Mouse (Mus musculus) kidney, embryonic 15.5 days (tissue): ENCODE results near the gene Gm36210. TPM values are rescaled to one million over a fixed set of nuclear protein-coding genes. Genes with fewer than 3 reads are reported as not detected.
A peak's percentile ranks its signal among the peaks of the same experiment; 100 is the strongest.

ENCODE experiments used
- ATAC-seq: fragments of 200-750 bp; cut with Nextera tagmentation; replicated peaks from 2 replicates; pipeline ENCODE4 v1.8.0; 2017; ENCODE audit warnings: moderate TSS enrichment; ENCODE audit not compliant: low FRiP score
- H3K27ac ChIP-seq: fragments of 300-500 bp; sonication (generic); 2 replicates; pipeline ENCODE4 v1.5.1; 2015; ENCODE audit warnings: mild to moderate bottlenecking, inconsistent platforms
- H3K27me3 ChIP-seq: fragments of 300-500 bp; sonication (generic); 2 replicates; pipeline ENCODE4 v1.6.1; 2015; ENCODE audit warnings: inconsistent platforms
- H3K36me3 ChIP-seq: fragments of 300-500 bp; sonication (generic); 2 replicates; pipeline ENCODE4 v1.6.1; 2015; ENCODE audit warnings: inconsistent platforms
- H3K4me1 ChIP-seq: fragments of 300-500 bp; sonication (generic); 2 replicates; pipeline ENCODE4 v1.6.1; 2015; ENCODE audit warnings: inconsistent platforms
- H3K4me2 ChIP-seq: fragments of 300-500 bp; sonication (generic); 2 replicates; pipeline ENCODE4 v1.6.1; 2015; ENCODE audit warnings: moderate library complexity, mild to moderate bottlenecking, inconsistent platforms
- H3K4me3 ChIP-seq: fragments of 300-500 bp; sonication (generic); replicated peaks from 2 replicates; pipeline ENCODE4 v1.5.1; 2015; ENCODE audit warnings: mild to moderate bottlenecking, inconsistent platforms
- H3K9ac ChIP-seq: fragments of 300-500 bp; sonication (generic); 2 replicates; pipeline ENCODE4 v1.6.1; 2015; ENCODE audit warnings: mild to moderate bottlenecking, inconsistent platforms
- H3K9me3 ChIP-seq: fragments of 300-500 bp; sonication (generic); replicated peaks from 2 replicates; pipeline ENCODE4 v1.6.1; 2016; ENCODE audit warnings: inconsistent platforms
- WGBS: fragments of 180-500 bp; shearing (Covaris S2); methylation state at CpG from one replicate; pipeline ENCODE4 v1.1.7; 2015; ENCODE audit warnings: mixed read lengths; 5-methylcytosine and 5-hydroxymethylcytosine counted together
- polyA plus RNA-seq: library from polyadenylated mRNA; unstranded; fragments of >200 nt; fragmentation: Nextera tagmentation; extraction: Ambion mirVana; gene quantifications from 2 replicates; pipeline ENCODE4 v1.2.1, GENCODE M21; 2015

Gene Gm36210
- polyA plus RNA-seq, 1 experiment from 2014 or later: not detected

DNA sequence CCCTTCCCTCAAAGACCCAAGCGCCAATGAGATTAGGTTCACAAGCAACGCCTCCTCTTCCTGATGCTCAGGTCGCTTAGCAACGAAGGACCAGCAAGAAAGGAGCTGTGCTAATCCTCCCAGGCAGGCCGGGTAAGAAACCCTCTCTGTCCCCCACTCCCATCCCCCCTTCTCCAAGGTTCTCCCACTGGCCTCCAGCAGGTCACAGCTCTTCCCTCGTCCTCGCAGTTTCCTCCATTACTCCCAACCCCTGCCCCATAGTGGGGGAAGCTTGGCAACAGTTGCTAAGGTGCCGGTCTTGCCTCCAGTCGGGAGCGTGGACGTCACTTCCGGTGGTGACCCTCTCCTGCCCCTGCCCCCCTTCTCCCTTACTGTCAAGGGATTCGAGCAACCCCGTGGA lies 16.2 kb upstream of the Gm36210 start:
- Histone ChIP-seq H3K27ac (peak overlapping the region; percentile 92), H3K36me3 (peaks cover 38% of the 10 kb centered on the region), H3K27me3 (no peaks in the 10 kb centered on the region), H3K9ac (peak overlapping the region; percentile 31), H3K9me3 (no peaks in the 10 kb centered on the region), H3K4me1 (peaks cover 70% of the 10 kb centered on the region), H3K4me3 (peak overlapping the region; percentile 38), H3K4me2 (peak overlapping the region; percentile 84)
- peak; percentile 30 for ATAC-seq
- WGBS: 1% methylated on average over 14 of the region's 14 CpGs

DNA sequence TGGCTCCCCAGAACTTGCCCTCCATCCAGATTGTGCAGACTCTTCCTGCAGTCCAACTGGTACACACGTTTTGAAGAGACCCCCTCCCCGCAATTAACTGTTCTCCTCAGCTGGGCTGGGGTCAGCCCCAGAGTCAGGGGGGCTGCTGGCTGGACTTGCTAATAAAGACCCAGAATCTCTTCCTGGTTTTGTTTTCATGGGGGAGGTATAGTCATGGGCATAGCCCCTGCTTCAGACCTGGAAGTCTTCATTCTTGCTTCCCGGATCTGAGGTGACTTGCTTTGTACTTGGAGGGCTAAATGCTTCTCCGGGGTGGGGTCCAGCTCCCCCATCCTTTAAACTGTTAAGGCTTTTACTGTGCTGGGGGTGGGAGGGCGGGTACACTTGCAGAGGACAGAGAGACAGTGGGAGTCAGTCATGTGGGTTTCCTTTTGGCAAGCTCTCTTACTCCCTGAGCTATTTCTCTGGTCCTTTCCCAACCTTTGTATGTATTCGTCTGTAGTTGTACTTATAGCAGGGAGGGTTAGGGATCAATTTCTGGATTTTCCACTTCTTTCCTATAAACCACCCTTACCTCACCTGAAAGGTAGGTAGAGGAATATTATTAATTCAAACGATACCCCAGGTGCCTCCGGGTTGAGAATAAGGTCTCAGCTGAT lies 15.6 kb upstream of the Gm36210 start, which contains the start of gene Nat14:
TSS of gene Nat14 (plus strand) at position 205 of the 659 bp plus-strand sequence.
- 27% methylated on average over 8 of the region's 8 CpGs for WGBS

DNA sequence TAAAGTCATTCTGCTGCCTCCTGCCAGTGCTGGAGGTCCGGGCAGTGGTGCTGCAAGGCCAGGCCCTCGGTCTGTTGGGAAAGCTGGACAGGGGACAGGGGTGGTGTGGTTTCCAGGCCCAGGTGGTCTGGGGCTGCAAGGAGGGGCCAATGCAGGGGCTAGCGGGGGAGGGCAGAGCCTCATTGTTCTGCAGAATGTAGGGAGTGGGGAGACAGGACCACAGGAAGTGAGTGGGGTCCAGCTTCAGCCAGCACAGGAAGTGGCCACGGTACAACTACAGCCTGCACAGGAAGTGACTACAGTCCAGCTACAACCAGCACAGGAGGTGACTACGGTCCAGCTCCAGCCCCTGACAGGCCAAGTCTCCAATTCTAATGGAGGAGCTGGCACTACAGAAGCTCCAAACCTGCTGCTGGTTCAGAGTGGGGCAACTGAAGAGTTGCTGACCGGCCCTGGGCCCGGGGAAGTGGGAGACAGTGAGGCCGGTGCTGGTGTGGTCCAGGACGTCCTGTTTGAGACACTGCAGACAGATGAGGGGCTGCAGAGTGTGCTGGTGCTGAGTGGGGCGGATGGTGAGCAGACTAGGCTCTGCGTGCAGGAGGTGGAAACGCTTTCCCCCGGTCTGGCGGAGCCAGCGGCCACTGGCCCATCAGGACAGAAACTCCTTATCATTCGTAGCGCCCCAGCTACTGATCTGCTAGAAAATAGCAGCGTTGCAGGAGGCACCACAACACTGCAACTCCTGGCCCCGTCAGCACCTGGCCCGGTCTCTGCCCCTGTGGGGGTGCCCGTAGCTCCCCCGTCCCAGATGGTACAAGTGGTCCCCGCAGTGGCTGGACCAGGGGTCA lies 14.9 kb upstream of the Gm36210 start:
- H3K36me3 ChIP-seq: peaks cover 41% of the 10 kb centered on the region
- no peaks in the 10 kb centered on the region for H3K27me3 ChIP-seq
- peak overlapping the region; percentile 20; the same call in 1 of the 2 replicates for H3K4me2 ChIP-seq
- peak overlapping the region; percentile 92 for H3K27ac ChIP-seq
- no peaks in the 10 kb centered on the region for H3K9me3 ChIP-seq
- H3K9ac ChIP-seq: no peak overlapping the region
- ATAC-seq: no peak
- 63% methylated on average over 23 of the region's 23 CpGs for WGBS
- peaks cover 63% of the 10 kb centered on the region for H3K4me1 ChIP-seq
- no peak overlapping the region for H3K4me3 ChIP-seq

More for the DNA sequence above, 15.6 kb upstream of the Gm36210 start, which contains the start of gene Nat14:
- peak within 1 kb of the TSS; percentile 92 for H3K27ac ChIP-seq
- H3K4me2 ChIP-seq: peak within 1 kb of the TSS; percentile 84
- no peaks in the 10 kb centered on the region for H3K9me3 ChIP-seq
- peak within 1 kb of the TSS; percentile 38 for H3K4me3 ChIP-seq
- no peaks in the 10 kb centered on the region for H3K27me3 ChIP-seq
- peaks cover 41% of the 10 kb centered on the region for H3K36me3 ChIP-seq
- H3K9ac ChIP-seq: peak within 1 kb of the TSS; percentile 31
- peaks cover 64% of the 10 kb centered on the region for H3K4me1 ChIP-seq
- ATAC-seq: no peak

DNA sequence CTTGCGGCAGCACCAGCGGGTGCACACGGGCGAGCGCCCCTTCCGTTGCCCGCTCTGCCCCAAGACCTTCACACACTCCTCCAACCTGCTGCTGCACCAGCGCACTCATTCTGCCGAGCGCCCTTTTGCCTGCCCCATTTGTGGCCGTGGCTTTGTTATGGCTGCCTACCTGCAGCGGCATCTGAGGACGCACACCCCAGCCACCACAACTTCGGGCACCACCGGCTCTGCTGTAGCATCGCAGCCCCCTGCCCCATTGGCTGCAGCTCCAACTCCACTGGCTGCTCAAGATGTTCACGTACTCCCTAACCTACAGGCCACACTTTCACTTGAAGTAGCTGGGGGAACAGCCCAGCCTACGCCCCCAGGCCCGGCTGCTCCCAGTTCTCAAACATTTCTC lies 14.2 kb upstream of the Gm36210 start:
- no peak overlapping the region for H3K9ac ChIP-seq
- WGBS: 91% methylated on average over 19 of the region's 19 CpGs
- H3K4me3 ChIP-seq: no peak overlapping the region
- no peaks in the 10 kb centered on the region for H3K27me3 ChIP-seq
- H3K9me3 ChIP-seq: no peaks in the 10 kb centered on the region
- H3K4me2 ChIP-seq: no peak overlapping the region
- no peak for ATAC-seq
- peaks cover 41% of the 10 kb centered on the region for H3K36me3 ChIP-seq
- H3K4me1 ChIP-seq: peaks cover 57% of the 10 kb centered on the region
- H3K27ac ChIP-seq: peak overlapping the region; percentile 92

DNA sequence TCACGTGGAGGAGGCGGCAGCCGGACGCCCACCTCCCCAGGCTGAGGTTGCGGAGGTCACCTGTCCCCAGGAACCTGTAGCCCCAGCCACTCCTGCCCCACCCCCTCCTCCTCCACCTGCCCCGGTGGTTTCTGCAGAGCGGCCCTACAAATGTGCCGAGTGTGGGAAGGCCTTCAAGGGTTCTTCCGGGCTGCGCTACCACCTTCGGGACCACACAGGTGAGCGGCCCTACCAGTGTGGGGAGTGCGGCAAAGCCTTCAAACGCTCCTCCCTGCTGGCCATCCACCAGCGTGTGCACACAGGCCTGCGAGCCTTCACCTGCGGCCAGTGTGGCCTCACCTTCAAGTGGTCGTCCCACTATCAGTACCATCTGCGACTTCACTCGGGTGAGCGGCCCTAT lies 13.7 kb upstream of the Gm36210 start:
- peaks cover 41% of the 10 kb centered on the region for H3K36me3 ChIP-seq
- H3K4me2 ChIP-seq: no peak overlapping the region
- no peak overlapping the region for H3K9ac ChIP-seq
- no peak for ATAC-seq
- H3K9me3 ChIP-seq: no peaks in the 10 kb centered on the region
- no peak overlapping the region for H3K4me3 ChIP-seq
- peaks cover 52% of the 10 kb centered on the region for H3K4me1 ChIP-seq
- H3K27ac ChIP-seq: no peak overlapping the region
- H3K27me3 ChIP-seq: no peaks in the 10 kb centered on the region
- WGBS: 90% methylated on average over 21 of the region's 21 CpGs

DNA sequence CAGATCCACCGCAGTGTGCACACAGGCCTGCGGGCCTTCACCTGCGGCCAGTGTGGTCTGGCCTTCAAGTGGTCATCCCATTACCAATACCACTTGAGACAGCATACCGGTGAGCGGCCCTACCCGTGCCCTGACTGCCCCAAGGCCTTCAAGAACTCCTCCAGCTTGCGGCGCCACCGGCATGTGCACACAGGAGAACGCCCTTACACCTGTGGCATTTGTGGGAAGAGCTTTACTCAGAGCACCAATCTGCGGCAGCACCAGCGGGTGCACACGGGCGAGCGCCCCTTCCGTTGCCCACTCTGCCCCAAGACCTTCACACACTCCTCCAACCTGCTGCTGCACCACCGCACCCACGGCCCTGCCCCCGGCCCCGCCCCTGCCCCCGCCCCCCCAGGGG lies 12.8 kb upstream of the Gm36210 start:
- Histone ChIP-seq H3K9me3 (no peaks in the 10 kb centered on the region), H3K4me2 (no peak overlapping the region), H3K27ac (no peak overlapping the region), H3K36me3 (peaks cover 41% of the 10 kb centered on the region), H3K27me3 (no peaks in the 10 kb centered on the region), H3K9ac (no peak overlapping the region), H3K4me3 (no peak overlapping the region), H3K4me1 (peaks cover 47% of the 10 kb centered on the region)
- no peak for ATAC-seq
- 86% methylated on average over 21 of the region's 21 CpGs for WGBS

DNA sequence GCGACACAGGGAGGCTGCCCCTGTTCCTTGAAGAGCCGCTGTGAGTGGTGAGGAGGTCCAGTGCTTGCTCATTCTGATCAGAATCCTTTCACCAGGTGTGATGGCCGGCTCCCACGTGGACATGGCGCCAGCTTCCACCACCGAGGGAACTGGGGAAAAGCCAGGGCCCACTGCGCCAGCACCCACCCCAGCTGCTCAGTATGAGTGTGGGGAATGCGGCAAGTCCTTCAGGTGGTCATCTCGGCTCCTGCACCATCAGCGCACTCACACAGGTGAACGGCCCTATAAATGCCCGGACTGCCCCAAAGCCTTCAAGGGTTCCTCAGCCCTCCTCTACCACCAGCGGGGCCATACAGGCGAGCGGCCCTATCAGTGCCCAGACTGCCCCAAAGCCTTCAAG lies 12.4 kb upstream of the Gm36210 start:
- ATAC-seq: no peak
- 90% methylated on average over 15 of the region's 15 CpGs for WGBS

DNA sequence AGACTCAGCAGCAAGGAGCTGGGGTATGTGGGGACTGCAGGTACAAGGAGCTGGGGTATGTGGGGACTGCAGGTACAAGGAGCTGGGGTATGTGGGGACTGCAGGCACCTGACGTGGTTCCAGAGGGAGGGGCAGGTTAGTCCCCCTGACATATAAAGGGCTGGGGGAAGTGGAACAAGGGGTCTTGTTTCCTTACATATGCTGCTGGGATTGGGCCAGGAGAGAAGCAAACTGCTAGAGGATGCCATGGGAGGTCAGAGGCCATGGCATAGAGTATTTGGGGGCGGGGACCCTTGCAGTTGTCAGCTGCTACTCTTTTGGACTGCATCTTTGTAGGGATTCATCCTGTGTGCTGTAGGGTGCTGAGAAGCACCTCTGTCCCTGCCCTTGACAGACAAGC lies 11.2 kb upstream of the Gm36210 start:
- 85% methylated on average over 2 of the region's 2 CpGs for WGBS
- H3K4me1 ChIP-seq: peaks cover 31% of the 10 kb centered on the region
- H3K9ac ChIP-seq: no peak overlapping the region
- H3K27ac ChIP-seq: no peak overlapping the region
- peaks cover 41% of the 10 kb centered on the region for H3K36me3 ChIP-seq
- H3K4me2 ChIP-seq: no peak overlapping the region
- no peak for ATAC-seq
- H3K27me3 ChIP-seq: no peaks in the 10 kb centered on the region
- H3K4me3 ChIP-seq: no peak overlapping the region
- H3K9me3 ChIP-seq: no peaks in the 10 kb centered on the region

More for the DNA sequence above, 12.4 kb upstream of the Gm36210 start:
- H3K4me2 ChIP-seq: no peak overlapping the region
- no peaks in the 10 kb centered on the region for H3K27me3 ChIP-seq
- no peak overlapping the region for H3K27ac ChIP-seq
- H3K4me1 ChIP-seq: peaks cover 43% of the 10 kb centered on the region
- no peak overlapping the region for H3K9ac ChIP-seq
- no peak overlapping the region for H3K4me3 ChIP-seq
- H3K36me3 ChIP-seq: peaks cover 41% of the 10 kb centered on the region
- no peaks in the 10 kb centered on the region for H3K9me3 ChIP-seq

DNA sequence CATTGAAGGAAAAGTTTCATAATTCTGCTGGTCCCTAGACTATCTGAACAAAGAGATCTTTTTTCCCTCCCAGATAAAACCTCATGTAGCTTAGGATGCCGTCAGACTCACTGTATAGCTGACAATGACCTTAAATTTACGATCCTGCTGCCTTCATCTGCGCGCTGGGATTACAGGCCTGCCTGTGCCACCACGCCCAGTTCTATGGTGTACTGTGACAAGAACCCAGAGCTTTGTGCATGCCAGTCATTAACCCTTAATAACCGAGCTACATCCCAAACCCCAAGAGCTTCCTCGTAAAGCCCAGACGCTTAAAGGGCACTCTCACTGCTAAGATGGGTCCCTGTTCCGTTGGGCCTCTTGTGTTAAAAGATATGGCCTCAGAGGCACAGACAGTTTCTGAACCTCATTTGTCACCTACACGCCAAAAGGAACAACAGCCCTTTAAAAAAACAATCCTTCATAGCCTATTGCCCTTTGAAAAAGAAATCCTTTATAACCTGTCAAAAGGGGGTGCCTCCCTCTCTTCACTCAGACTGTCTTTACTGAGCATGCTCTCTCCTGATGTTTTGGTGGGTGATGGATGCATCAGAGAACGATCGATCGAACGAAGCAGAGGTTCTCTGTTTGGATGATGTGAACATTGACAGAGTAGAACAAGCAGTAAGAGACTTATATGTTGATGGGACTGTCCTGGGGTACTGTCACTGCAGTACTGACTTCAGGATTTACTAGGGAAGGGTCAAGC lies 9.5 kb upstream of the Gm36210 start:
- H3K4me3 ChIP-seq: peak overlapping the region; percentile 79
- no peaks in the 10 kb centered on the region for H3K27me3 ChIP-seq
- H3K9me3 ChIP-seq: no peaks in the 10 kb centered on the region
- WGBS: 10% methylated on average over 14 of the region's 14 CpGs
- peak overlapping the region; percentile 99 for H3K27ac ChIP-seq
- H3K4me2 ChIP-seq: peak overlapping the region; percentile 76
- H3K4me1 ChIP-seq: peaks cover 19% of the 10 kb centered on the region
- ATAC-seq: peak; percentile 71
- H3K36me3 ChIP-seq: peaks cover 36% of the 10 kb centered on the region
- H3K9ac ChIP-seq: peak overlapping the region; percentile 87

DNA sequence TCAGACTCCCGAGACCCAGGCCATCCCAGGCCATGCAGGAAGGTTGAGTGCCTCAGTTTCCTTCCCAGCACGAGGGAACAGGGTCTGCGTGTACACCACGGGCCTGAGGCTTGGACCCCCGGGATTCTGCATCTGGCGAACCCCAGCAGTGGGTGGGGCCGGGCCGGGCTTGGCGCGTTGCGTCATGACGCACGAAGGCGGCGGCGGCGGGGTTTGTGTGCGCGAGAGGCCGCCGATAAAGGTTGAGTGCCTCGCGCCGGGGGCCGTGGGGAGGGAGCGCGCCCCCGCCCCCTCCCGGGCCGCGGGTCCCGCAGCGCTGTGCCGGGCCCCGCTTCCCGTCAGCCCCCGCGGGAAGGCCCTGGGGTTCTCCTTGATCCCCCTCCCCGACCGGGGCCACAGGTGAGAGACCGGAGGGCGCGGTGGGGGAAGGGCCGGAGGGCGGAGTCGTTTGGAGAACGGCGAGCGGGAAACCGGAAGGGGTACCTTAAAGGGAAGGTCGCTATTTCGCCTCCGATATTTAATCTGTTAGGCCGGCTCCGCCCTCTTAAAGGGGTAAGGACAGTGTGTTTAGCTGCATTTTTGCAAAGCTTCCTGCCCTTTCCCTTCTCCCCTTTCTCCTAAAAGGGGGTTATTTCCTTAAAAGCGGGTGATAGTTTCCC lies 8.8 kb upstream of the Gm36210 start, which contains the start of gene Zfp628:
TSS of gene Zfp628 (plus strand) at position 211 of the 659 bp plus-strand sequence.
- H3K4me1 ChIP-seq: peaks cover 20% of the 10 kb centered on the region
- H3K36me3 ChIP-seq: peaks cover 29% of the 10 kb centered on the region
- no peaks in the 10 kb centered on the region for H3K9me3 ChIP-seq
- H3K27ac ChIP-seq: peak within 1 kb of the TSS; percentile 99
- ATAC-seq: peak; percentile 87
- no peaks in the 10 kb centered on the region for H3K27me3 ChIP-seq
- peak within 1 kb of the TSS; percentile 76 for H3K4me2 ChIP-seq
- WGBS: under 1% methylated on average over 53 of the region's 56 CpGs
- H3K4me3 ChIP-seq: peak within 1 kb of the TSS; percentile 79
- peak within 1 kb of the TSS; percentile 87 for H3K9ac ChIP-seq

DNA sequence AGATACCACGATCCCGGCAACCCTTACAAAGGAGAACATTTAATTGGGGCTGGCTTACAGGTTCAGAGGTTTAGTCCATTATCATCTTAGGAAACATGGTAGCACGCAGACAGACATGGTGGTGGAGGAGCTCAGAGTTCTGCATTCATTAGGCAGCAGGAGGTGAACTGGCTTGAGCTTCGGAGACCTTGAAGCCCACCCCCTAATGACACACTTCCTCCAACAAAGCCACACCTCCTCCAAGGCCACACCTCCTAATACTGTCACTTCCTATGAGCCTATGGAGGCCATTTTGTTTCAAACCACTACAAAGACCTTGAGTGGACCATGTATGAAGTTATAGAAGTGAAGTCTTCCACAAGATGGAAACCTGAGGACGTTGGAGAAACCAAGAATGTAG lies 5.9 kb upstream of the Gm36210 start:
- Histone ChIP-seq H3K9me3 (no peaks in the 10 kb centered on the region), H3K27me3 (no peaks in the 10 kb centered on the region), H3K27ac (no peak overlapping the region), H3K36me3 (peaks cover under 1% of the 10 kb centered on the region; the same call in 1 of the 2 replicates), H3K4me2 (no peak overlapping the region), H3K4me3 (no peak overlapping the region), H3K4me1 (peaks cover 20% of the 10 kb centered on the region), H3K9ac (no peak overlapping the region)
- WGBS: 69% methylated on average over 5 of the region's 5 CpGs
- no peak for ATAC-seq
